Mouse (Mus musculus): ENCODE measurements at regions not wholly inside any gene's neighbourhood (a gene's known extent, or its start where the extent isn't known, plus 50 kb on each side); places are given as distances from the start of the nearest gene placed in this dataset.

DNA sequence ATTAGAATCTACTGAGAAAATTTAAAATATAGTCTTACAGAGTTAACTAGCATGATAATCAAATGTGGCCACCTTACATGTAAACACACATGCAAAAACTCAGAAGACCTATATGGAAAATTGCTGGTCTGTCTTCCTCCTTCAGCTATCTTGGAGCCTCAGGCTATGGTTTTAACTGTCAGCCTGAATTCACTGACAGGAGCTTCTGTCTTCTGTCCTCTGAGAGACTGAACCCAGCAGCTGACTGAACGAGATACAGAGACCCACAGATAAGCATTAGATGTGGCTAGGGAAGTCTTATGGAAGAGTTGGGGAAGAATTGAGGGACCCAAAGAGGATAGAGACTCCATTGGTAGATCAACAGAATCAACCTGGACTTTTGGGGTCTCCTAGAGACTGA lies 360.0 kb upstream of the Meox2 start:
- intact Hi-C loops (cut with DNase I; ENCODE audit: low total_unique reads), result no loop called here
- no peak for DNase-seq

DNA sequence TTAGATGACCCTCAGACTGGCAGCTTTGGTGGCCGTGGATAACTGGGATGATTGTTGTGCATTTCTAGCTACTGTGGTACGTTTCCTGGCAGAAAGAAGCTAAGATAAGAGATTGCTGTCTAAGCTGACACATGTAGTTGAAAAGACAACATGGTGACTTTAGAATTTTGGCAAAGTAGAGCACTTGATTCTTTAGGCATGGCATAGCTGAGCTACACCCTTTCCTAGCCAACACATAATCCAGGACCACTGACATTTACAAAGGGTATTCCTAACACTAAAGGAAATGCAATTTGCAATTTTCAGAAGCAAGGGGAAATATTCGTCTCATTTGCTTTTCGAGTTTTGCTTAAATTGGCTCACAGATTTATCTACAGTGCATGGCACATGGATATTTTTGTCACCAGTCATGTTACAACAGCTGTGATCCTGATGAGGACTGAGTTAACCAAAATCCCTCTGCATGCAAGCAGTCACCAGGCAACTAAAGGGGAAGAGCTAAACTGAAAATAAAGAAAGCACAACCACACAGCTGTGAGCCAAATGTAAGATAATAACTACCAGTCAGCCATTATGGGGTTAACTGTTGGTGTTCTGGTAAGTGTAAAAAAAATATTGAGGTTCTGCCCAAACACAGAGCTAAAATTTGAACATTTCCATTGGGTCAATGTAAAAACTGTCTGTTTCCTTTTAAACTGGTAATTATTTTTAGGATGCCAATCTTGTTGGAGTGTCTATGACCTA lies 342.9 kb upstream of the Meox2 start:
- DNase-seq, result no peak
- intact Hi-C loops (cut with DNase I; ENCODE audit: low total_unique reads), result no loop called here

- no peak for DNase-seq
Observed at GRCm38 (mm10) chr12:36766167-36766566, 342.2 kb upstream of the Meox2 start.

GRCm38 (mm10) chr12:36780761-36781160 lies 327.6 kb upstream of the Meox2 start:
- DNase-seq, result no peak
- intact Hi-C loops (cut with DNase I; ENCODE audit: low total_unique reads), result no loop called here

More at GRCm38 (mm10) chr12:36766167-36766566, 342.2 kb upstream of the Meox2 start:
- intact Hi-C loops (cut with DNase I; ENCODE audit: low total_unique reads), result no loop called here

DNA sequence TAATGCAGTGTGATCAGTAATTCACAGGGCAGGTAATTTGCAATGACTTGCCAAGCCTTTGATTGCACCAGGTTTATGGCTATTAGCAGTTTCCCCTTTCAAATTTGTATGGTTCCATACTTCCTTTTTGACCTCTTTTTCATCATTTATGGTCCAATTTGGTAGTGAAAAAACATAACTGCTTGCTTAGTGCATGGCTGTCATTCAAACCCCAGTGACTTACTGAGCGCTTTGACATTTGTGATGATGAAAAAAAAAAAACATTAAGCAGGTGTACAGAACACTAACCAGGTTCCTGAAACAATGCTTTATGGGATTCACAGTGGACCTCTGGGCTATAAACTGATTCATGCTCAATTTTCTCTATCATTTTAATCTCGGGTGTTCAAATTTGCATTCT lies 317.5 kb upstream of the Meox2 start:
- no peak for DNase-seq
- intact Hi-C loops (cut with DNase I; ENCODE audit: low total_unique reads), result no loop called here

- intact Hi-C loops (cut with DNase I; ENCODE audit: low total_unique reads), result no loop called here
Observed at GRCm38 (mm10) chr12:36791430-36791829, 316.9 kb upstream of the Meox2 start.

DNA sequence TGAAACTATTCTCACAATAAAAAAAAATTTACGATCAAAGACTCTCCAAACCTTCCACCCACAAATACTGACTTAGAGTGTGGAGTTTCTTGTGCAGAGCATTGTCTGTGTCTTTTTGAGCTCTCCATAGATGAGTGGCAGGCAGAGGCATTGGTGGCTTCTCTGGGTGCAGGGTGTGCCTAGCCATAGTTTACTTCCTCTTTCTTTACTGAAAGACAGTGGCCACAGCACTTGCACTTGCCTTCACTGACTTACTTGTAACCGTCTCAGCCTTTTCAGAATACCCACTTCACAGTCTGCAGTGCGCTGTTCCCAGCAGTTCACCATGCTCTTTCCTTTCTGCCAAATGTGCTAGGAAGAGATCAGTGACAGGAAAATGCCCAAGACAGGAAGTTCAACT lies 316.1 kb upstream of the Meox2 start:
- intact Hi-C loops (cut with DNase I; ENCODE audit: low total_unique reads), result no loop called here

More at GRCm38 (mm10) chr12:36791430-36791829, 316.9 kb upstream of the Meox2 start:
- DNase-seq, result no peak

DNA sequence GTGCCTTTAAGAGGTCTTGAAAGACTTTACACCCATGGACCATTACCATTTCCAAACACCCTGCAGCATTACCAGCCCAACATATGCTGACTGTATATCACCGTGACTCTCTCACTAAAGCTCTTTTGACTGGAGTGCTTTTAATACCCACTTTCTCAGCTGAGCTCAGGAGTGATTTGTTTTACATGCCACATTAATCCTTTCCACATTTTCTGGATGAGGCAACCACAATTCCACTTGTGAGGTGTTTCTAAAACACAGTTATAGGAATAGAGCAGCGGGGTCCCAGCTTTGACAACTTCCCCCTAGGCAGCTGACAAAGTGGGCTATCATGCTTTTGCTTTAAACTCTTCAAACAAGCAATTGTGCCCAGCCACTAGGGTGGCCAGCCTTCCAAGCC lies 314.5 kb upstream of the Meox2 start:
- intact Hi-C loops (cut with DNase I; ENCODE audit: low total_unique reads), result no loop called here
- DNase-seq, result no peak

More for the DNA sequence above, 316.1 kb upstream of the Meox2 start:
- no peak for DNase-seq

- intact Hi-C loops (cut with DNase I; ENCODE audit: low total_unique reads), result no loop called here
- DNase-seq, result no peak
Observed at GRCm38 (mm10) chr12:36796201-36796600, 312.1 kb upstream of the Meox2 start.

DNA sequence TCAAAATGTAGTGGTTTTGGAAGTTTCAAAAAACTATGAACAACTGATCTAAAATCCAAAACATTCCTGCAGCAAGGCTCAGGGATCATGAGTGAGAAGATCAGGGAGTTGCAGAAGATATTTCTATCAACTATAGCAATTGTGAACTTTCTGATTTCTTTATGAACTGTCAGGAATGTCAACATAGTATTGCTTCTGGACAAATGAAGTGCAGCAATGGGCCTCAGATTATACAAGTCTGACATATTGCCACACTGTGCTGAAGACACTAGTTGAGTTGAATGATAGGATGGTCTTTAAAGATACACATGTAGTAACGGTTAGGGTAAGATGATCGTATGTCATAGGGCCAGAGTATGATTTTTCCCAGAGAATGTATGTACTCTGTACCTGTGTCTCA lies 290.4 kb upstream of the Meox2 start:
- DNase-seq, result no peak
- intact Hi-C loops (cut with DNase I; ENCODE audit: low total_unique reads), result no loop called here

DNA sequence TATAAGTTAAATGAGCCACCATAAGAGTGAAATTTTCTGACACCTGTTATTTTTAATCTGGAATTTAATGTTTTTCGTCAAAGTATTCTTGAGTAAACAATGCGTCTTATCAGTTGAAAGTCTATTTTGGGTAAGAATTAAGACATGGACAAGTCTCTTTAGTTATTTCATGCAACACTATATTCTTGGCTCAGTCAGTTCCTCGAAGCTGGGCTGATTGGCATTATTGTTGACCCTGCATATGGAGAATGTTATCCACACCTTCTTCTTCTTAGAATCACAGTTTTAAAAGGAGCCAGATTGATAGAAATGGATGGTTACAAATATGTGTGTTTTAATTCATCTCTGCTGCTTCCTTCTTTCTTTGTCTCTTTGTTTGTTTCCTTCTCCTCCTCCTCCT lies 289.5 kb upstream of the Meox2 start:
- DNase-seq, result no peak
- intact Hi-C loops (cut with DNase I; ENCODE audit: low total_unique reads), result no loop called here

GRCm38 (mm10) chr12:36826766-36827165 lies 281.6 kb upstream of the Meox2 start:
- intact Hi-C loops (cut with DNase I; ENCODE audit: low total_unique reads), result no loop called here
- no peak for DNase-seq

GRCm38 (mm10) chr12:36831307-36831997 lies 276.9 kb upstream of the Meox2 start:
- intact Hi-C loops (cut with DNase I; ENCODE audit: low total_unique reads), result no loop called here
- no peak for DNase-seq

DNA sequence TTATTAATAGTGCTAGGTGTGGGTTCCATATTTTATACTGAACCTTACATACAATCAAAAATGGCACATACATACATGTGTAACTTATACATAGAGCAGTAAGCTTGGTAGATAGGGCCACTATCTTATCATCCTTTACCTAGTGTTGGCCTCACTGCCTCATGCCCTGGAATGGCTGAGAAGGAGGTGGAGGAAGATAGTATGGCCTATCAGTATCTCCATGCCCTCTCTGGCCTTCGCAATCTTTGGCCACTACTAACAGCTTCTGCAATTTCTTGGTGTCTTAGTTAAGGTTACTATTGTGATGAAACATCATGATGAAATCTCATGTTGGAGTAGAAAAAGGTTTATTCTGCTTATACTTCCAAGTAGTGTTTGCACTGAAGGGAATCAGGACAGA lies 265.4 kb upstream of the Meox2 start:
- DNase-seq, result no peak
- intact Hi-C loops (cut with DNase I; ENCODE audit: low total_unique reads), result no loop called here

- intact Hi-C loops (cut with DNase I; ENCODE audit: low total_unique reads), result no loop called here
- no peak for DNase-seq
Observed at GRCm38 (mm10) chr12:36845130-36845529, 263.2 kb upstream of the Meox2 start.

- intact Hi-C loops (cut with DNase I; ENCODE audit: low total_unique reads), result no loop called here
- no peak for DNase-seq
Observed at GRCm38 (mm10) chr12:36849086-36849485, 259.3 kb upstream of the Meox2 start.

GRCm38 (mm10) chr12:36863113-36863512 lies 245.2 kb upstream of the Meox2 start:
- intact Hi-C loops (cut with DNase I; ENCODE audit: low total_unique reads), result no loop called here
- DNase-seq, result no peak

DNA sequence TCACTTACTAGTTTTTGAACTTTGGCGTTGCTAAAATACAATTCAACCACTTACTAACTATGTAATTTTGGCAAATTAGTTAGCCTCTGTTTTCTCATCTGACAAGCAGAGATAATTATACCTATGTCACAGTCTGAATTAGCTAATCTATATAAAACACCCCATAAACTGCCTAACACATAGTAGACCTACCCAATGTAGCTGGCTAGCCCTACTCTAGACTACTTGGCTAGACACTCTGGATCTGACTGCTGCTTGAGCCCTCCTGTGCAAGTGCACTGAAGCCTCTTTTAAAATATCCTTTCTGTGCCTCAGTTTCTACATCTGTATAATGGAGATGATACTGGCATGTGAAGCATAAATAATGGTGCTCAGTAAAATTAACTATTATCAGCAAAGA lies 227.6 kb upstream of the Meox2 start:
- DNase-seq, result no peak
- intact Hi-C loops (cut with DNase I; ENCODE audit: low total_unique reads), result no loop called here

DNA sequence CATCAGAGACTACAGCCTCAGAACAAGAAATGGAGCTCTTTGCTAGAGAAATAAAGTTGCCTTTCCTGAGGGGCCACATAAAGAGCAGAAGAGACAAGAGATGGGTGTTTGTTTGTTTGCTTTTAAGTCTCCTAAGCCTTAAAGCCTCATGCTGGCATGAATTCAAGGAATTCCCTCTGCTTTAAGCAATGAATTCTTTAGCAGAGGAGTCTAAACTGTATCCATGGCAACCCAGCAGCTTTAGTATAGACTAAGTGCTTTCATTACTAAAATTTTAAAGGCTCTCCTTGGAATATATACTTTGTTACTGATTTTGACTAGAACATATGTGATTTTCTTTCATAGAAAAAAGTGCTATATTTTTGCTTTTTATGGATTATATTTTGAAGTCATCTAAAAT lies 195.0 kb upstream of the Meox2 start:
- intact Hi-C loops (cut with DNase I; ENCODE audit: low total_unique reads), result no loop called here
- DNase-seq, result no peak

GRCm38 (mm10) chr12:36917576-36918106 lies 190.7 kb upstream of the Meox2 start:
- intact Hi-C loops (cut with DNase I; ENCODE audit: low total_unique reads), result no loop called here
- no peak for DNase-seq

DNA sequence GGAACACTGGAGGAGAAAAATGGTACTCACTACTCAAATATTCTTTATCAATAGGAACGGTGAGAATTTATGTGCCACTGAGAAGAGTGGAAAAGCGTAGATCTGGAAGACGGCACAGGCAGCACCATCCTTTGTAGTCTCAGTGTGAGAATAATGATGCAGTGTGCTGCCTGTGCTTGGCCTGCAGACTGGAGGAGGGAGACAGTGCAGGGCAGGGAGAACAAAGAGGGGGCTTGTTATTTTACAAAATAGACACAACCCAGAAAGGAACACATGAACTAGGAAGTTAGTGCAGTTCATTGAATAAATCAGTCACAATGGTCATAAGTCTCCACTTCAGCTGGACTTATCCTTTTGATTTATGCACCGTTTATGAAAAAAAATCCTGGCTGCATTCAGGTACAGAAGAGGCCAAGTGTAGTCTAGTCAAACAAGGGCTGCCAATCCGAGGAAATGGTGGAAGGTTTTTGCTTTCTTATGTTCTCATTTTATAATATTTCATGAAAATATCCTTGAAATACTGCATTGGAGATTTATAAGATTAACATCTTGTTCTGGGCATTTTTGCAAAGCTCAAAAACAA lies 190.0 kb upstream of the Meox2 start:
- intact Hi-C loops (cut with DNase I; ENCODE audit: low total_unique reads), result no loop called here
- no peak for DNase-seq
